Mouse (Mus musculus): ENCODE data around the gene Huwe1. TPM values are rescaled to one million over a fixed set of nuclear protein-coding genes. Genes with fewer than 3 reads are reported as not detected.
A peak's percentile ranks its signal among the peaks of the same experiment; 100 is the strongest.

The Huwe1 gene
- total and polyA plus RNA-seq, 3 experiments = 48.3 to 196 (median 168) TPM

DNA sequence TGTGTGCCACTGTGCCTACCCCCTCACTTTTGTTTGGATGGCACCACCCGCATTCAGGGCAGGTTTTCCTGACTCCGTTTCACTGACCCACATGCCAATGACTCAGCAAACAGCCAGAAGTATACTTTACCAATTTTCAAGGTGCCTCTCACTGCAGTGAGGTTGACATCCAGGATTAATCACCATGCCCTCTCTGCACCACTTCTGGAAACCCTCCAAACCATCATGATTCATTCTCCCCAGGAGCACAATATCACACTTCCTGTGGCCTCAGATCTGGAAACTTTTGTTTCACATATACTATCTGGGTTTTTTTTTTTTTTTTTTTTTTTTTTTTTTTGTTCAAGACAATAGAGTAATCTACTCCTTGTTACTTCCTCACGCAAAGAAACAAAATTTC lies 150.6 kb downstream of the Huwe1 start:
- DNase-seq = peak; percentile 74

Small RNA genes within 50 kb of the gene (microRNA-seq; reads per million reads assigned to microRNA genes)
- gene Mir3113 (0 reads per million in 2 experiments), gene Mir98 (6,094 to 7,089 reads per million in 2 experiments), gene Mirlet7f-2 (5,775 to 5,961 reads per million in 2 experiments)

Other genes starting within 250 kb of the Huwe1 start
- 100 to 1,000 TPM; 181 to 218 TPM for gene Hsd17b10, start 201.0 kb downstream of the Huwe1 start, total RNA-seq (2021)
- gene Hsd17b10, start 201.0 kb downstream of the Huwe1 start, polyA plus RNA-seq (2012; rRNA removed) = 60.0 and 61.0 TPM in 2 replicates
- gene Ribc1, start 215.5 kb downstream of the Huwe1 start, total RNA-seq (2021) = 1 to 10 TPM; 1.5 to 1.7 TPM
- gene Ribc1, start 215.5 kb downstream of the Huwe1 start, polyA plus RNA-seq (2012; rRNA removed) = 0.23 and 0.33 TPM in 2 replicates
- 10 to 100 TPM; 50.8 to 56.1 TPM for gene Smc1a, start 215.6 kb downstream of the Huwe1 start, total RNA-seq (2021)
- gene Smc1a, start 215.6 kb downstream of the Huwe1 start, polyA plus RNA-seq (2012; rRNA removed) = 7.9 and 8.1 TPM in 2 replicates